Mouse (Mus musculus): ENCODE results near the gene Hao1. TPM values are rescaled to one million over a fixed set of nuclear protein-coding genes. Genes with fewer than 3 reads are reported as not detected.

The Hao1 gene
- total RNA-seq (2021), result not detected
- long read RNA-seq, result 0 reads

DNA sequence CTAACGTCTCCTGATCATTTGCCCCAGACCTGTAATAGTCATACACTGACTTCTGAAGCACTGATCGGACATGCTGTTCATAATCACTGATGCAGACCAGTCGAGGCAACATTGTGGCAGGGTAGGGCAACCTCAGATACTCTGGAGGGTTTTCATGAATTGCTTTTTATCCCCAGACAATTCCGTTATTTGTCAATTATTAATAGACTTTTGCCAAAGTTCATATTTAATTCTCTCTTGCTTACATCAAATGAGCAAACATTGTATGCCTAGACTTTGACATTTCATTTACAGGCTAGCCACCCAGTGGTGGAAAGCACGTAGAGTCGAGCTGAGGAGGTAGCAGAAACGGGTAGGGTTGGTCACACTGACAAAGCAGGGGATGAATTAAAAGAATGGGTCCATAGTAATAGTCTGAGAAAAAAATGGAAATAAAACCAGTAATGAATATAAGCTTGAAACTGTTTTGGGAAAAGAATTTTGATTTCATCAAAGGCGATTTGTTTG is at the start of gene Hao1:
Hao1 (minus strand) TSS at position 148 of the 507 bp plus-strand sequence.
- DNase-seq (ENCODE audit: low spot score in 2 of 2), result no peak

GRCm38 (mm10) chr2:134591081-134591694 is 37.0 kb upstream of the Hao1 start:
- DNase-seq (ENCODE audit: low spot score in 2 of 2), result no peak

GRCm38 (mm10) chr2:134585243-134585642 is 31.1 kb upstream of the Hao1 start:
- no peak for DNase-seq (ENCODE audit: low spot score in 2 of 2)

DNA sequence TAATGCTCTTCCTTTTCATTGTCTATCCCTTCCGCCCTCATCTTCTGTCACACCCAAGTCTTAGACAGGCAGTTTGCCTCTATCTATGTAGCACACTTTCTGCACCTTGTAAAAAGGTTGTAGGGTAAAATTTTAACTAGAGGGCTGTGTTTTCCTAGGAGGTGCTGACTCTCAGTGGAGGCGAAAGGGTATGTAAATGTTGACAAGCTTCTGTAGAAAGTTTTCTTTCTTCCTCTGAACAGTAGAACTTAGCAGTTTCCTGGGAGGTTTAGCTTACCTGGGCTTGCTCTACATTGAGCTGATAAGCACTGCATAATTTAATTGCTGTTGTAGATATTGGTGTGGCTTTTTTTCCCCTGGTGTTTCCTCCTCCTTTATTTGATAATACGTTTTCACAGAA is 5.3 kb upstream of the Hao1 start:
- no peak for DNase-seq (ENCODE audit: low spot score in 2 of 2)

DNA sequence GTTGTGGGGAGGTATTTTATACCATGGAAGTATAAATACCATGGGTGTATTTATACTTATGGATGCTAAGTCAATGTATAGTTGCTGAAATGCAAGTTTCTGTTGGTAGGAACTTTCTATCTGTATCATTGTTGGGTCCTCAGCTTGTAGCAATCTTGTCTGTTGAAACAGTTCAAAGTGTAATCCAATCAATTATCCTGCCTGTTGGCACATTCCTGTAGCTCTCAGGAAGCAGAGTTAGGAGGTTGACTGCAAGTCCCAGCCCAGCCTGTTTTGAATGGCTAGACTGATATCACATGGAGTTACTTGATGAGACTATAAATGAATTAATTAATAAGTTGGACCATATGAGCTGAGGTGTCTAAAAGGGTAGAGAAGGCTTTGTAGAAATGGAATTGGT is 1.8 kb downstream of the Hao1 start:
- DNase-seq (ENCODE audit: low spot score in 2 of 2), result no peak

- peak; percentile 39 to 80 for DNase-seq (ENCODE audit: low spot score in 2 of 2)
Observed at GRCm38 (mm10) chr2:134549770-134550169, 4.4 kb downstream of the Hao1 start.

GRCm38 (mm10) chr2:134545116-134545515 is 9.1 kb downstream of the Hao1 start:
- DNase-seq (ENCODE audit: low spot score in 2 of 2), result no peak

- DNase-seq (ENCODE audit: low spot score in 2 of 2), result no peak
Observed at GRCm38 (mm10) chr2:134544321-134545065, 9.7 kb downstream of the Hao1 start.

DNA sequence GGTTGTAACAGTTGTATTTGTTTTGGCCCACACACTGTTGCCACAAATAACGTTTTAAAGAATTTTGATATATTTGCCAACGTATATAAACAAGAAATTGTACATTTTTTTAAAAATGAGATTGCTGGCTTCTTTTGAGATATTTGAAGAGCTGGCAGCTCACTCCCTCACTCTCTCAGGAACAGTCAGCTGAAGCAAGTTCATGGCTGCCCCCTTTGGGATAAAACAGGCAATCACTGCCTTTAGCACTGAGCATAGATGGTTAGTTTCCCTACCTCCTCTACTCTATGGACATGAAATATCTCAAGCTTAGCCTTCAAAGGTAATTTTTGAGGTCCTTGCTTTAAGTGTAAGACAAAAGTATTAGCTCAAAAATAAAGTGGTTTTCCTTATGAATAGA is 10.7 kb downstream of the Hao1 start:
- no peak for DNase-seq (ENCODE audit: low spot score in 2 of 2)

- DNase-seq (ENCODE audit: low spot score in 2 of 2), result no peak
Observed at GRCm38 (mm10) chr2:134541019-134541418, 13.1 kb downstream of the Hao1 start.

DNA sequence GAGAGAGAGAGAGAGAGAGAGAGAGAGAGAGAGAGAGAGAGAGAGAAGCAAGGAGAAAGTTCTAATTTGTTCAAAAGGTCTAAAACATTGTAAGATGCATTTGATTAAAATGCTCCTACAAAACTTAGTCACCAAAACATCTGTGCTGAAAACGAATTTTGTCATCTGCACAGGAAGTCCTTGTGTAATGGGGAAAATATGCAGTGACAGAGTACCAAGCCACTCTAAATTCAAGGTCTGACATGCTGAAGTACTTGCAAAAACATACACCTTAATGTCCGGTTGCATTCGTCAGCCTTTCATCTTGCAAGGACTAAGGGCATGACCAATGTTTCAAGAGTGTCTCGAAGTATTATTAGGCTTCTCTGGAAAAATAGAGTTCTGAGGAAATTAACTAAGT is 15.7 kb downstream of the Hao1 start:
- DNase-seq (ENCODE audit: low spot score in 2 of 2), result no peak

GRCm38 (mm10) chr2:134528122-134528810 is 25.9 kb downstream of the Hao1 start:
- DNase-seq (ENCODE audit: low spot score in 2 of 2), result no peak

DNA sequence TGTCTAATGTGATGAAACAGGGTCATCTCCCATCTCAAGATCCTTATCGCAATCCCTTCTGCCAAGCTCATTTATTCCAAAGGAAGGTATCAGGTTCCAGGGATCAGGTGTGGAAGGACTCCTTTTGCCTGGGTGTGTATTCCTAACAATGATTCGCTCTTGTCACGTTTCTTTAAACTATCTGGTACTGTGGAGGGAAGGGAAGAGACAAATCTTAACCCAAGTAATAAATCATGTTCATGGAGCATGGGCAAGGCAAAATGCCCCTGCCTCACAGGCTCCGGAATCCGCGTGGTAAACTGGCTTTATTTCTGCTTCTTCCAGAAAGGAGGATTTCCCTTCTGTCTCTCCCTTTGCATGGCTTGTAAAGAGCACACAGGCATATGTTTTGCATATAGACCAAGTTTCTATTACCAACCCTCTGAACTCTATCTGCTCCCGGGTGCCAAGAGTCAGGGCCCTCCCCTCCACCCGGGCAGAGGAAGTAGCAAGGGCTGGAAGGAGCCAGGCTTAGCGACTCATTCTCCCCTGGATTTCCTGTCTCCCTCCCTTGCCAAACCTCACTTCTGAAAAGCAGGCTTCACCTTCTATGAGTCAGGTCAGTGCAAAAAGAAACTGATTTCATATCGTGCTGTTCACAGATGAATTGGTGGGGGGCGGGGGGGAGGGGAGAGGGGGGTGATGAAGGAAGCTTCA is 26.6 kb downstream of the Hao1 start:
- no peak for DNase-seq (ENCODE audit: low spot score in 2 of 2)

GRCm38 (mm10) chr2:134518042-134518441 is 36.1 kb downstream of the Hao1 start:
- no peak for DNase-seq (ENCODE audit: low spot score in 2 of 2)

- no peak for DNase-seq (ENCODE audit: low spot score in 2 of 2)
Observed at GRCm38 (mm10) chr2:134499777-134500176, 54.4 kb downstream of the Hao1 start.

- DNase-seq (ENCODE audit: low spot score in 2 of 2), result no peak
Observed at GRCm38 (mm10) chr2:134498450-134498849, 55.7 kb downstream of the Hao1 start.

GRCm38 (mm10) chr2:134488671-134489070 is 65.5 kb downstream of the Hao1 start:
- DNase-seq (ENCODE audit: low spot score in 2 of 2), result no peak

- DNase-seq (ENCODE audit: low spot score in 2 of 2), result no peak
Observed at GRCm38 (mm10) chr2:134486055-134486834, 67.9 kb downstream of the Hao1 start.

- peak in 1 of 2 experiments; percentile 12 for DNase-seq (ENCODE audit: low spot score in 2 of 2)
Observed at GRCm38 (mm10) chr2:134482683-134483082, 71.5 kb downstream of the Hao1 start.

- DNase-seq (ENCODE audit: low spot score in 2 of 2), result peak; percentile 29 to 83
Observed at GRCm38 (mm10) chr2:134481759-134482158, 72.4 kb downstream of the Hao1 start.

DNA sequence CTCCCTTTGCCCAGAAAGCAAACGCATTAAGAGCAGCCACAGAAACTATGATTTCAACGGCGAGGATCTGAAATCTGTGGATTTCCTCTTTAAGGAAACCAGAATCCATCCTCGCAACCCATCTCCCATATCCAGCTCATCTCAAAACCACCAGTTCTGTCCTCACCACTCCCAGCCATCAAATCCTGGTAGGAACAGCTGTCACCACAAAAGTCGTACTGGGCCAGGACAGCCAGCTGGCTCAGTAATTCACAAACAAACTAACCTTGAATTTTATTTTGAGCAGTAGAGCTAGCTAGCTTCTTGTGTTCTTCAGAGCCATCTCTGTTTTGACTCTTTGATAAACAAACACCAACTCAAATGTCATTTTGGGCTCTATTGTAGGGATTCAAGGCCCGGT is 73.0 kb downstream of the Hao1 start:
- no peak for DNase-seq (ENCODE audit: low spot score in 2 of 2)
